Mouse (Mus musculus) E14TG2a.4 (cell line): ENCODE measurements around the gene Orc2.

Experiments
- CTCF ChIP-seq: conservative IDR thresholded peaks from 2 replicates; pipeline ENCODE4 v1.5.1; 2014; ENCODE audit warnings: low read length
- NANOG ChIP-seq: IDR thresholded peaks from 2 replicates; pipeline ENCODE4 v1.6.1; 2014; ENCODE audit warnings: borderline replicate concordance, low read length, mixed read lengths

DNA sequence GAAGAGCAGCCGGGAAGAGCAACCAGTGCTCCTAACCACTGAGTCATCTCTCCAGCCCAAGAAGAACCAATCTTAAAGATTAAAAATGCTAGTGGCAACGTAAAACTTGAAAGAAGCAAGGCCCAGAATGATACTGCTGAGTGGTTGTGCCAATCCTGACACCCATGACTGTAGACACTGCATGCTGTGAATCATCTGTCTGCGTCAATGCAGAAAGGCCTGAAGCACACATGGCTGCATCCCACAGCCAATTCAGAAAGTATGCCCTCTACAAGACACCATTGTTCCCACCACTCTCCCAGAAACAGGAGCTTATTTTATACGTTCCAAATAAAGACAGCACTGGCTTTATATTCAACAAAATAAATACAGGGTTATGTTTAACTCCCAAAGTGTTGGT is 22.3 kb downstream of the Orc2 start:
- TF ChIP-seq CTCF (no peak), NANOG (no peak)
